Mouse (Mus musculus) cerebellum, adult 2 months (tissue): ENCODE results near the gene Msi2.

Experiments
- CTCF ChIP-seq: fragments of 200-500 bp; IDR thresholded peaks from 2 replicates; pipeline ENCODE4 v1.5.1; 2011; ENCODE audit warnings: low read depth, mild to moderate bottlenecking, control low read depth, low read length, moderate library complexity, borderline replicate concordance; ENCODE audit not compliant: insufficient read depth
- POLR2A ChIP-seq: fragments of 200-500 bp; IDR thresholded peaks from 2 replicates; pipeline ENCODE4 v1.6.1; 2011; ENCODE audit warnings: low read length, control low read depth, borderline replicate concordance; ENCODE audit not compliant: insufficient read depth

DNA sequence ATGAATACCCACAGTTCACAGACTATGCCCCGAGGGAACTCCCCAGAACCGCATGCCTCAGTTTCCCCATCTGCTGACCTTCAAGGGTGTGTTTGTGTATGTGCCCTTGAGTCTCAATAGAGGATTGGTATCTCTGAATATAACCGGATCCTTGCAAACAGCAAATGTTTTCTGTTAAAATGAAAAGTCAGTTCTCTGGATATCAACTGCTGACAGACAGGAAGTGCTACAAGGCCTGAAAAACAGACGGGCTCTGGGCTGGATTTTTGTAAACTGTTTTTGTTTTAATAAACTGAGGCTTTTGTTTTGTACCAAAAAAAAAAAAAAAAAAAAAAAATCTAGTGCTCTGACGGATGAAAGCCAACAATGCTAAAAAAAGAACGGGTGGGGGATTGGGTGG, 95.8 kb downstream of the Msi2 start:
- no peak for TF ChIP-seq CTCF
- TF ChIP-seq POLR2A, result no peak
